Mouse (Mus musculus): ENCODE data around the gene Smim17.

DNA sequence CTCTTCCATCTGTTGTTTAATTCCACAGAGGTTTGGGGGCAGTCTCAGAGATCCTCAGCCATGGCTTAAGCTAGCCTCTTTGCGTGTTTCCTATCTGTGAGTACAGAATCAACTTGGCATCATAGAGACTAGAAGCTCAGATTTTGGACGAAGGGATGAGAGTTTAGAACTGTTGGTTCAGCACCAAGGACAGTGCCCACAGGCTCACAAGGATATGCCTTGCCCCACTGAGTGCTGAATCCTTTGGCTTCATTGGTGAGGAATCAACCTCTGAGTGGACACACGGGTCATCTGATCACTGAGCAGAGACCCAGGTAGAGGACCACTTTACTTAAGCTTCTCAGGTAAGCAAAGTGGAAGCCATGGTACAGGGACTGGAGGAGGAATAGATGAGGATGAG is 57.9 kb downstream of the Smim17 start:
- TF ChIP-seq CTCF (conservative IDR thresholded peaks at IDR 0.05; ENCODE audit: insufficient read depth, insufficient read length, low read depth, low read length) (no peak), POLR2A (IDR thresholded peaks at IDR 0.05; ENCODE audit: low read depth, low read length) (no peak)

Measured in kidney, adult 2 months (tissue).